Mouse (Mus musculus) hindbrain, embryonic 14.5 days (tissue): ENCODE data around the gene Mrps10. TPM values are rescaled to one million over a fixed set of nuclear protein-coding genes. Genes with fewer than 3 reads are reported as not detected.
A peak's percentile ranks its signal among the peaks of the same experiment; 100 is the strongest.

ENCODE experiments used
- ATAC-seq: fragments of 200-750 bp; cut with Nextera tagmentation; 2 replicates; pipeline ENCODE4 v1.8.0; 2017; ENCODE audit warnings: moderate number of reproducible peaks, mild to moderate bottlenecking, moderate TSS enrichment, moderate library complexity; ENCODE audit not compliant: low FRiP score
- DNase-seq: peaks from one replicate; pipeline ENCODE4 v3.0.0-alpha.2; 2015; ENCODE audit warnings: low spot score
- H3K27ac ChIP-seq: fragments of 300-500 bp; sonication (generic); 2 replicates; pipeline ENCODE4 v1.5.1; 2014; ENCODE audit warnings: mild to moderate bottlenecking, moderate library complexity
- H3K27me3 ChIP-seq: fragments of 300-500 bp; sonication (generic); 2 replicates; pipeline ENCODE4 v1.6.1; 2014; ENCODE audit warnings: mild to moderate bottlenecking, low read length, mixed read lengths; ENCODE audit not compliant: control insufficient read depth, insufficient read depth
- H3K36me3 ChIP-seq: fragments of 300-500 bp; sonication (generic); replicated peaks from 2 replicates; pipeline ENCODE4 v1.6.1; 2014; ENCODE audit not compliant: control insufficient read depth, insufficient read depth
- H3K4me1 ChIP-seq: fragments of 300-500 bp; sonication (generic); replicated peaks from 2 replicates; pipeline ENCODE4 v1.6.1; 2014; ENCODE audit warnings: antibody characterized with exemption, low read length, mixed read lengths; ENCODE audit not compliant: control insufficient read depth, insufficient read depth
- H3K4me2 ChIP-seq: fragments of 300-500 bp; sonication (generic); replicated peaks from 2 replicates; pipeline ENCODE4 v1.6.1; 2014; ENCODE audit warnings: mild to moderate bottlenecking, moderate library complexity
- H3K4me3 ChIP-seq: fragments of 300-500 bp; sonication (generic); replicated peaks from 2 replicates; pipeline ENCODE4 v1.5.1; 2014; ENCODE audit warnings: mild to moderate bottlenecking, low read length
- H3K9ac ChIP-seq: fragments of 300-500 bp; sonication (generic); 2 replicates; pipeline ENCODE4 v1.6.1; 2014
- H3K9me3 ChIP-seq: fragments of 300-500 bp; sonication (generic); 2 replicates; pipeline ENCODE4 v1.6.1; 2016; ENCODE audit warnings: low read length; ENCODE audit not compliant: control insufficient read depth
- WGBS: fragments of 180-500 bp; shearing (Covaris S2); extraction: QIAGEN DNeasy Blood & Tissue Kit; methylation state at CpG from one replicate; pipeline ENCODE4 v1.1.7; 2014; 5-methylcytosine and 5-hydroxymethylcytosine counted together
- polyA plus RNA-seq: library from polyadenylated mRNA; unstranded; fragments of >200 nt; fragmentation: Nextera tagmentation; extraction: Ambion mirVana; gene quantifications from 2 replicates; pipeline ENCODE4 v1.2.1, GENCODE M21; 2014

Gene Mrps10
- polyA plus RNA-seq, 1 experiment from 2014 or later, result 72.3 TPM

GRCm38 (mm10) chr17:47371451-47371850 lies 2.8 kb downstream of the Mrps10 start:
- 0 out of 2 replicates have a peak, but pooled peaks have one; percentile 46 for ATAC-seq
- H3K4me2 ChIP-seq, result no peak overlapping the region

GRCm38 (mm10) chr17:47373991-47374390 lies 5.3 kb downstream of the Mrps10 start:
- WGBS, result 94% methylated on average over 6 of the region's 6 CpGs
- ATAC-seq (no peak), DNase-seq (no peak)
- no peak overlapping the region for H3K4me3 ChIP-seq
- peaks cover 7% of the 10 kb centered on the region; the same call in 1 of the 2 replicates for H3K4me1 ChIP-seq
- no peak overlapping the region for H3K9ac ChIP-seq
- no peak overlapping the region for H3K27ac ChIP-seq
- no peak overlapping the region for H3K4me2 ChIP-seq
- H3K27me3 ChIP-seq, result no peaks in the 10 kb centered on the region
- H3K9me3 ChIP-seq, result no peaks in the 10 kb centered on the region
- peaks cover 67% of the 10 kb centered on the region for H3K36me3 ChIP-seq

More at GRCm38 (mm10) chr17:47371451-47371850, 2.8 kb downstream of the Mrps10 start:
- H3K4me3 ChIP-seq, result no peak overlapping the region
- DNase-seq, result peak; percentile 87
- H3K9me3 ChIP-seq, result no peaks in the 10 kb centered on the region
- no peaks in the 10 kb centered on the region for H3K27me3 ChIP-seq
- WGBS, result 9% methylated on average over 4 of the region's 4 CpGs
- H3K36me3 ChIP-seq, result peaks cover 43% of the 10 kb centered on the region
- no peak overlapping the region for H3K27ac ChIP-seq
- peaks cover 9% of the 10 kb centered on the region; the same call in 1 of the 2 replicates for H3K4me1 ChIP-seq
- H3K9ac ChIP-seq, result no peak overlapping the region

DNA sequence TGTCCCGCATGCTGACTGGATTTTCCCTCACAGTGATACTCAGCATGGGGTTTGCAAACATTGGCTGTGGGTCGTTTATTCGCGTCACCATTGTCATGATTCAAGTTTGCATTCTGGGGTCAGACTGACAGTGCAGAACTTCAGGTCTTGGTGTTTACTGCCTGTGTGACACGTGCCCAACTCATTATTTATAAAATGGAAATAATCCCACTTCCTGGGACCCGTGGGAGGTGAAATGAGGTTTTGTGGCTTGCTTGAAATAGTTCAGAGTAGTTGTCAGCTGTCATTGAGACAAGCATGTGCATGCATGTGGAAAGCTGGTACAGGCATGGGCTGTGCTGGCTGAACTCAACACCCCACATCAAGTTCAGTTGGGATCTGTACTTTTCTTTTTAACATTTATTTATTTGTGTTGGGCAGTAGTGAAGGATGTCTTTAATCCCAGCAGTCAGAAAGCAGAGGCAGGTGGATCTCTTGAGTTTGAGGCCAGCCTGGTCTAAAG lies 8.1 kb downstream of the Mrps10 start:
- Histone ChIP-seq H3K27me3 (no peaks in the 10 kb centered on the region), H3K27ac (no peak overlapping the region), H3K4me2 (no peak overlapping the region), H3K9me3 (no peaks in the 10 kb centered on the region), H3K36me3 (peaks cover 80% of the 10 kb centered on the region), H3K9ac (no peak overlapping the region), H3K4me3 (no peak overlapping the region), H3K4me1 (no peaks in the 10 kb centered on the region)
- WGBS, result 92% methylated on average over 6 of the region's 6 CpGs
- DNase-seq (no peak), ATAC-seq (no peak)

GRCm38 (mm10) chr17:47378133-47378532 lies 9.4 kb downstream of the Mrps10 start:
- no peak overlapping the region for H3K4me2 ChIP-seq
- WGBS, result 84% methylated on average over 15 of the region's 15 CpGs
- no peak overlapping the region for H3K4me3 ChIP-seq
- no peak for DNase-seq
- H3K9me3 ChIP-seq, result no peaks in the 10 kb centered on the region
- no peaks in the 10 kb centered on the region for H3K4me1 ChIP-seq
- no peaks in the 10 kb centered on the region for H3K27me3 ChIP-seq
- H3K36me3 ChIP-seq, result peaks cover 70% of the 10 kb centered on the region
- H3K27ac ChIP-seq, result no peak overlapping the region
- no peak overlapping the region for H3K9ac ChIP-seq
- no peak for ATAC-seq

GRCm38 (mm10) chr17:47381917-47382316 lies 13.2 kb downstream of the Mrps10 start:
- H3K36me3 ChIP-seq, result peaks cover 32% of the 10 kb centered on the region
- ATAC-seq (no peak), DNase-seq (no peak)
- H3K4me1 ChIP-seq, result no peaks in the 10 kb centered on the region
- H3K9ac ChIP-seq, result no peak overlapping the region
- H3K4me2 ChIP-seq, result no peak overlapping the region
- H3K4me3 ChIP-seq, result no peak overlapping the region
- WGBS, result 69% methylated on average over 11 of the region's 11 CpGs
- H3K9me3 ChIP-seq, result peaks cover 4% of the 10 kb centered on the region; the same call in 1 of the 2 replicates
- H3K27ac ChIP-seq, result no peak overlapping the region
- H3K27me3 ChIP-seq, result no peaks in the 10 kb centered on the region

DNA sequence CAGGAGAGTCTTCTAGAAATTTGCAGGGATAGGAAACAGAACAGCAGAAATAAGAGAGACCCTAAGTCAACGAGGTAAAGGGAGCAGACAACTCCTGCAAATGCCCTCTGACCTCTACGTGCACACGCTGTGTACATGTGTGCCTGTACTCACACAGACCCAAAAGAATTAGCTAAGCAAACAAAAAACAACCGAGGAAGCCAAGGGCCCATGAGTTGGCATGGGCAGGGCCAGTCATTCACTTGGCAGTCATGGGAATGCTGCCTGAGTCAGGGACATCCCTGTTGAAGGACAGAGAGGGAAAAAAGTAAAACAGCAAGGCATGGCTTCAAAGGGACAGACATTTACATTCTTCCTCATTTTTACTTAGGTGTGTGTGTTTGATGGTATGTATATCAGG lies 14.6 kb downstream of the Mrps10 start:
- no peak overlapping the region for H3K9ac ChIP-seq
- no peak for ATAC-seq
- no peaks in the 10 kb centered on the region for H3K4me1 ChIP-seq
- H3K27ac ChIP-seq, result no peak overlapping the region
- no peak overlapping the region for H3K4me3 ChIP-seq
- H3K36me3 ChIP-seq, result peaks cover 19% of the 10 kb centered on the region
- peaks cover 4% of the 10 kb centered on the region; the same call in 1 of the 2 replicates for H3K9me3 ChIP-seq
- no peaks in the 10 kb centered on the region for H3K27me3 ChIP-seq
- 87% methylated on average over 4 of the region's 4 CpGs for WGBS
- no peak overlapping the region for H3K4me2 ChIP-seq
- no peak for DNase-seq

- DNase-seq (no peak), ATAC-seq (no peak)
- Histone ChIP-seq H3K4me1 (no peaks in the 10 kb centered on the region), H3K9me3 (peaks cover 4% of the 10 kb centered on the region; the same call in 1 of the 2 replicates), H3K9ac (no peak overlapping the region), H3K36me3 (peaks cover 13% of the 10 kb centered on the region), H3K4me2 (no peak overlapping the region), H3K27me3 (no peaks in the 10 kb centered on the region), H3K27ac (no peak overlapping the region), H3K4me3 (no peak overlapping the region)
- 86% methylated on average over 3 of the region's 3 CpGs for WGBS
Observed at GRCm38 (mm10) chr17:47384064-47384463, 15.4 kb downstream of the Mrps10 start.

GRCm38 (mm10) chr17:47385145-47385544 lies 16.5 kb downstream of the Mrps10 start, which contains the start of gene Guca1b:
TSS of gene Guca1b (plus strand) at chr17:47385393.
- peaks cover 2% of the 10 kb centered on the region; the same call in 1 of the 2 replicates for H3K36me3 ChIP-seq
- no peaks in the 10 kb centered on the region for H3K4me1 ChIP-seq
- peaks cover 4% of the 10 kb centered on the region; the same call in 1 of the 2 replicates for H3K9me3 ChIP-seq
- H3K4me2 ChIP-seq, result no peak within 1 kb of the TSS
- WGBS, result 39% methylated on average over 10 of the region's 10 CpGs
- no peaks in the 10 kb centered on the region for H3K27me3 ChIP-seq
- H3K27ac ChIP-seq, result no peak within 1 kb of the TSS
- DNase-seq (no peak), ATAC-seq (no peak)
- no peak within 1 kb of the TSS for H3K9ac ChIP-seq
- no peak within 1 kb of the TSS for H3K4me3 ChIP-seq

- Histone ChIP-seq H3K4me1 (no peaks in the 10 kb centered on the region), H3K27ac (no peak overlapping the region), H3K9ac (no peak overlapping the region), H3K4me3 (no peak overlapping the region), H3K27me3 (no peaks in the 10 kb centered on the region), H3K36me3 (no peaks in the 10 kb centered on the region; the same call in 1 of the 2 replicates), H3K9me3 (peaks cover 4% of the 10 kb centered on the region; the same call in 1 of the 2 replicates), H3K4me2 (no peak overlapping the region)
- WGBS, result 74% methylated on average over 4 of the region's 4 CpGs
- no peak for DNase-seq
- no peak for ATAC-seq
Observed at GRCm38 (mm10) chr17:47386649-47387048, 18.0 kb downstream of the Mrps10 start.
